Mouse (Mus musculus): ENCODE measurements around the gene Ppp1r1c.
"Not testable (repeated sequence)": the region's sequence is repeated elsewhere in the genome, so short reads cannot be mapped to it uniquely, and the experiment has no call there.

Gene Ppp1r1c

GRCm38 (mm10) chr2:79751685-79752084, 44.1 kb downstream of the Ppp1r1c start:
- no peak for DNase-seq

DNA sequence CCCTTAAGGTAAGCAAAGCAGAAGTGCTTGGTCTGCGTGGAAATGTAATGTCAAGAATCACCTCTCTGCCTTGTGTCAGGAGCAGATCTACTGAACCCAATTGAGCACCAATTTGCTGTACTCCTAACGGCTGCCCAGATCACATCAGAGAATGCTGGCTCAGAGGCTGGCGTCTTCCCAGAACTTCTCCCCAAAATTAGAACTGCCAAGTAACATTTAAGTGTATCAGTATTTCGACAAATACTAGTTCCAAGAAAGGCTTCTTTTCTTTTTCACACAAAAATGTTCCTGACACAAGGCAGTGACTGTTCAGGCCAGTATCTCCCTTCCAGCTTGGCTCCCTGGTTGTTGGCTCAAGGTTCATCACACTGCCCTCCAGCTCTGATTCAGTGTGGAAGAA, 52.4 kb downstream of the Ppp1r1c start:
- DNase-seq, result peak; percentile 5 to 9

DNA sequence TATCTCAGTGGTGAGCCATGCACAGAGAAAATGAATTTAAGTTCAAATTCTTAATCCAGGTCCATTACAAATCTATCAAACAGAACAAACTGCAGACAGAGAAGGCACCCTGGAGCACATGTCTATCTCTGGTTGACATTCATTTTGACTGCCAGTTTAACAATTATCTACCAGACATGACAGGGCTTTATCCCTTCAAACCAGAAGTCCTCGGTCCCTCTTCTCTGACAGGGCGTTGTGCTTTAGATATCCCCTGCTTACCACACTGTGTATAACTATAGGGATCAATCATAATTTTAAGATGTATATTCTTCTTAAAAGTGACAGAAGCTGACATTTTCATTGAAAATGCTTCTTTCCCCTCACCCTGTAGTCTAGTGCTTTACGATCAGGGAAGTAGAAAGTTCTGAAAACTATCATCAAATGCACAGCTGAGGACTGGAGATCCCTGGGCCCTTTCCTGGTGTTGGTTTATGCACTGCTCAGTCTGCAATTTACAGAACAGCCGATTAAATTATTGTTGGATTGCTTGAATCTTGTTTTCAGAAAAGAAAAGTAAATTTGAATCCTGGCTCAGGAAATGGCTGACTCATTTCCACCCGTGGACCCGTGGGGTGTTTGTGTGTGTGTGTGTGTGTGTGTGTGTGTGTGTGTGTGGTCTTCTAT, 55.3 kb downstream of the Ppp1r1c start:
- no peak for DNase-seq

- no peak for DNase-seq
Observed at GRCm38 (mm10) chr2:79765032-79765431, 57.5 kb downstream of the Ppp1r1c start.

GRCm38 (mm10) chr2:79765723-79766122, 58.1 kb downstream of the Ppp1r1c start:
- DNase-seq, result no peak

- DNase-seq, result peak in 1 of 2 experiments; percentile 10
Observed at GRCm38 (mm10) chr2:79768625-79769024, 61.0 kb downstream of the Ppp1r1c start.

DNA sequence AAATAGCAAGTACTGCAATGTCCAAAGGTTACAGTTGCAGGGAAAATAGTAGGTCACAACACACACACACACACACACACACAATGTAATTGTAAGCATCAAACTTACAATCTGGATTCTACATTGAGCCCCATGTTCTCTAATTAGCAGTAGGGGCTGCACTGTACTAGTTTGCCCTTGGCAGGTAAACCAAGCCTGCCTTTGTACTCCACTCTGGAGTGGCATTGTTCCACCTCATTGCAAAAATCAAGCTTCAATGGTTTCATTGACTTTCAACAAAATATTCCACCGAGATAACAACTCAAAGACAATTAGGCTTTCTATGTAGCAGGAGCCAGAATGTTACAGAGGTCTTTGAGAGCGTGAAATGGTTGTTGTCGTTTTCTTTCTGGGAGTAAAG, 62.7 kb downstream of the Ppp1r1c start:
- DNase-seq, result no peak

DNA sequence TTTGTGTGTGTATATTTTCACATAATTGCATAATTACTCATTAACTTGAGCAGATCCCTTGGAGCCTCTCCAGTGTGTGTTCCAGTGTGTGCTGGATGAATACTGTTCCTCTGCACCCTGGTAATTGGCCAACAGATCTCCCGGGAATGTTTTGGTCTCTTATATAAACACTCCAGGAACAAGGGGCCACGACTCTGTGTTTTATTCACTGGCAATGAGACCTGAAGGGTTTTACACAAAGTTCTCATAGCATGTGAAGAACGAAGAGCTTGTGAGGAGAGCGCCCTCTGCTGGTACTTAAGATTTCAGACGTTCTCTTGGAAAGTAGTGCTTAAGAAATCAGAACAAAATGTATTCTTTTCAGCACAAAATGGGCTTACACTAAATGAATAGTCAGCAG, 66.8 kb downstream of the Ppp1r1c start:
- DNase-seq, result peak; percentile 80 to 83

DNA sequence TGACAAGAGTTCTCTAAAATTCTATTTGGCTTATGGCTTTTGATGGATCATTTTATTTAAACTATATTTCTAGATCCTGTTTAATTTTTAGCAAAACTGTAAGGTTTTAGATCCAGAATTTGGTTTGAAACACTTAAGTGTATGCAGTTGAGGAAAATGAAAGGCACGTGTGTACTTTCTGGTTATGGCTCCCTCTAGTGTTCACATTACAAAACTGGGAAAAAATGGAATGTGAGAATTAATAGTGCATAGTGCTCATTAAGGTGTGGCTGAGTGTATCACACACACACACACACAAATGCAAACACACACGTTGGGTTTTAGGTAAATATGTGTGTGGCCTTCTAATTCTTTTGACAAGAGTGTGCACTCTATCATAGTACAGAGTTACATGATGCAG, 70.2 kb downstream of the Ppp1r1c start:
- DNase-seq, result no peak

- DNase-seq, result no peak
Observed at GRCm38 (mm10) chr2:79780772-79781171, 73.2 kb downstream of the Ppp1r1c start.

GRCm38 (mm10) chr2:79785541-79786134, 78.1 kb downstream of the Ppp1r1c start:
- DNase-seq, result no peak

DNA sequence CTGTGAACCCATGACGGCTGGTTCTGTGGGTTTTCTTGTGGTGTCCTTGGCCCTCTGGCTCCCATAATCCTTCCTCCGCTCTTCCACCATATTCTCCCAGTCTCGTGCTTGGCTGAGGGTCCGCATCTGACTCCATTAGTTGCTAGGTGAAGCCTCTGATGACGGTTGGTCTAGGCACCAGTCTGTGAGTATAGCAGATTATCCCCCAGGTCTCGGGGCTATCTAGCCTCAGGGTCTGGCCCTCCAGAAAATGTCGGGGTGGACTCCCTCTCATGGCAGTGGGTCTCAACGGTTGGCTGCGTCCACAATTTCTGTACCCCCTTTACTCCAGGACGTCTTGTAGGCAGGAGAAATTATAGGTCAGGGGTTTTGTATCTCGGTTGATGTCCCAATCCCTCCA, 78.9 kb downstream of the Ppp1r1c start:
- no peak for DNase-seq

- DNase-seq, result no peak
Observed at GRCm38 (mm10) chr2:79793186-79793585, 85.6 kb downstream of the Ppp1r1c start.

DNA sequence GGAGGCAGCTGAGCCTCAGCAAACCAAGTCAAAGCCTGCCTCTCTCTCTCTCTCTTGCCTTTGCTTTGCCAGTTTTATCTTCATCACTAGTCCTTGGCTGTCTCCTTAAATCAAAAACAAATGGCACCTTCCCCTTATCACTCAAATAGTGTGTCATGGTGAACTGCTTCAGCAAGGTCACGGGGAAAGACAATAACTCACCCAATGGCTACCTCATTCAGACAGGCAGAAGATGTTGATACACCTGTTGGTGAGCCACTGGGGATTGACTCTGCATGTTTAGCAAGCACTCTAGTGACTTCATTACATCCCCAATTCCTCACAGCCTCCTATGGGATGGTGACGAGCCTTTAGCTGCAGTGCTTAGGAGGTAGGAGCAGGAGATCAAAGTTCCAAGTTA, 89.9 kb downstream of the Ppp1r1c start:
- no peak for DNase-seq

DNA sequence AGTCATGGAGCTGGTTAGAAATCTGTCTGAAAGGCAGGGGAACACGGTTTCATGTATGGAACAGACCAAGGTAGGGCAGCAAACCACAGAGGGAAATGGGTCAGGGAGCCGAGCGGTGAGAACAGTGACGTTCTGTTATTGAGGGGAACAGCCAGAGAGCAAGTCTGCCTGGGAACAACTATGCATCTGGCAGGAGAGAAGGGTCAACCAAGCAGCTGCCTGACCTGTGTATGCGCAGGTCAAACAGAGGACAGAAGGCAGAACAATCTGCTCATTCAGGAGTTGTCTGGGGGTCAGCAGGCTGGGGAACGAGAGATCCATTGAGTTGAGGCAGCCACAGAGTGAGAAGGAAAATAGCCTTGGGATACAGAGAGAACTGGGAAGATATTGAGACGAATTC, 91.0 kb downstream of the Ppp1r1c start:
- DNase-seq, result no peak

- DNase-seq, result no peak
Observed at GRCm38 (mm10) chr2:79815708-79816484, 108.3 kb downstream of the Ppp1r1c start.

- DNase-seq, result no peak
Observed at GRCm38 (mm10) chr2:79819543-79819942, 112.0 kb downstream of the Ppp1r1c start.

DNA sequence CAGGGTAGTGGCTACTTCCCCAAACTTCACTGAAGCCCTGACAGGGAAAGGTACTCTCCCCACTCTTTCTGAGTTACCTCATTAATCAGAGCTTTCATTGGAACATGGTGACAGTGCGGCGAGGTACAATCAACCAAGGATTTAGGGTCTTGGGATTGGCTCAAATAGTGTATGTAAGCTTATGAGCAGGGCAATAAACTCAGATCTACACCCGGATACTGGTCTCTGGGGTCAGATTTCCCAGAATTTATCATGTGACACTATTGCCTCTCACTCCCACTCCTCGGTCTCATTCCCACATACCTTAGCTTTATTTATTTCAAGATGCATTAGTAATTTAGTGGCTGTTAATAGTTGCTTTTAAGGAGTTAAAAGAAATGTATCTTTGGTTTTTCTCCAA, 118.3 kb downstream of the Ppp1r1c start:
- no peak for DNase-seq

DNA sequence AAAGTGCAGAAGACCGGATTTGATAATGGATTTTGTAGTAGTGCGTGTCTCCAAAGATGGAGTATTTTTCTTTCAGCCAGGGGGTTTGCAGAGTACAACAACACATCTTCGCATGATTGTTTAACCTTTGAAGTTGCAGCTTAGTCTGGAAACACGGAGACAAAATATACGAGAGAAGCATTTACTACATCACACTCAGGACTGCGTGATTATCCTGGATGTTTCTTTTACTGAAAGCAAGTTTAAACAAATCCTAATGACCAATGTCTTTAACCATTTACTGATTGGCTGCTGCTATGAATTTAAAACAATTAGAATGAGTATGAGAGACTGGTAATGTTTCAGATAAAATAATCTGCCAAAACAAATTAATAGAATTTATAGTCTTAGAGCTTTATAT, 131.5 kb downstream of the Ppp1r1c start:
- no peak for DNase-seq

DNA sequence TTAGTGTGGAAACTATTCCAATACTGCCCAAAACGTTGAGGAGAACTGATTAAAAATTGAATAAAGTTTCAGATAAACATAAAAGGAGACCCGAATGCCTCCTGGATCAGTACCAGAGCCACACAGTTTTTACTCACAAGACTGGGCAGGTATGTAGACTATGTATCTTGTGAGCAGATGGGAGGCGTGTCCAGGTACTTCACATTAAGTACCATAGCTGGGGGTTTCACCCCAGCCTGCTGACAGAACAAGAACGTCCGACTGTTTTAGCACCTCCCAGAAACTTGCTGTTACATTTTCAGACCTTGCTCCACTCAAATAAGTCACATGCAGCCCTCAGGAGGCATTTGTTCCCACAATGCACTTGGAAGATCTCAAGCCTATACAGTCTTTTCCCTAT, 131.9 kb downstream of the Ppp1r1c start:
- DNase-seq, result no peak

- not testable (repeated sequence) for DNase-seq
Observed at GRCm38 (mm10) chr2:79847396-79847795, 139.8 kb downstream of the Ppp1r1c start.

DNA sequence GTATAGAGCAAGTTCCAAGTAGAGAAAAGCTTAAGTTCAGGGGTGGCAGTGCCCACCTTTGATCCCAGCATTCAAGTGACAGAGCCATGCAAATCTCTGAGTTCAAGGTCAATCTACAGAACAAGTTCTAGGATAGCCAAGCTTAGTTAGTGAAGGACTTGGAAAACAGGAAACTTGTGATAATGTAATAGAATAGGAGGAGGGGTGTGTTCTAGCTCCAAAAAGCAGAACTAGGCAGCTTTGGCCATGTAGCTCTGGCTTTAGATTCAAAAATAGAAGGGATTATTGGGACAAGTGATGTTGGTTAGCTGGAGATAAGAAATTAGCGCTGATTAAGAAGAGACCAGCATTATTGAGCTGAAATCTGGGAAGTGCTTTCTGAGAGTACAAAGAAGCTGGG, 149.3 kb downstream of the Ppp1r1c start:
- no peak for DNase-seq

DNA sequence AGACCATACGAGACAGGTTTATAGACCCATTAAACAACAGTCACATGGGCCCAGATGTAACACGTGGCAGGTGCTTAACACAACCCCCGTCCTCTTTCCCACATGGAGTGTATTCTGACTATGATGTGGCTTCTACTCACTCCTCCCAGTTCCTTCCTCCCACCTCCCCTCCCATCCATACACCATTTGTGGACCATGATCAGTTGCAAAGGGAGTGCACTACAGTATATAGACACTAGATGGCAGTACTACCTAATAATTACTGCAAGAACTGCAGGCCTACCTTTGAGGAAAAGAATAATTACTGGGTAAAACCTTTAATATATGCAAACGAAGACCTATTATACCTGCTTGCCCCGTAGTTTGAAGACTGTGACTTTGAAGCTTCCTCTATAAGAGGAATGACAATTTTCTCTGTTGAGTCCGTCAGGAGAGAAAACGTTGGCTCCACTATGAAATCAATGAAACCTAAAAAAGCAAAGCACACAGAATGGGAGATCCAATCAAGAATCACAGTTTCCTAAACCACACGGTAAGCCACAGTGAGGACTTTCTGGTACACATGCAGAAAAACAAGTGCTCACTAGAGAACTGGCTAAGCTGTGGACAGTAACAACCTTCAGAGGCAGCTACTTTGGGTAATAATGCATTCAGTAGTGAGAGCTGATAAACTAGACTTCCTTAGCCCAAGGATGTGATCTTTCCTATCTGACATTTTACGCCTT, 157.9 kb downstream of the Ppp1r1c start:
- DNase-seq, result peak; percentile 54 to 73
